Mouse (Mus musculus) lung, embryonic 15.5 days (tissue): ENCODE measurements around the gene Caly. TPM values are rescaled to one million over a fixed set of nuclear protein-coding genes. Genes with fewer than 3 reads are reported as not detected.

ENCODE experiments used
- ATAC-seq: fragments of 200-750 bp; cut with Nextera tagmentation; 2 replicates; pipeline ENCODE4 v1.8.0; 2017; ENCODE audit warnings: moderate number of reproducible peaks, borderline replicate concordance; ENCODE audit not compliant: low FRiP score, low TSS enrichment; ENCODE audit errors: extremely low read depth
- H3K27ac ChIP-seq: fragments of 300-500 bp; sonication (generic); 2 replicates; pipeline ENCODE4 v1.5.1; 2015; ENCODE audit warnings: moderate library complexity, mild to moderate bottlenecking, inconsistent platforms
- H3K27me3 ChIP-seq: fragments of 300-500 bp; sonication (generic); 2 replicates; pipeline ENCODE4 v1.6.1; 2015; ENCODE audit warnings: inconsistent platforms
- H3K36me3 ChIP-seq: fragments of 300-500 bp; sonication (generic); 2 replicates; pipeline ENCODE4 v1.6.1; 2015; ENCODE audit warnings: inconsistent platforms
- H3K4me1 ChIP-seq: fragments of 300-500 bp; sonication (generic); 2 replicates; pipeline ENCODE4 v1.6.1; 2015; ENCODE audit warnings: inconsistent platforms
- H3K4me2 ChIP-seq: fragments of 300-500 bp; sonication (generic); 2 replicates; pipeline ENCODE4 v1.6.1; 2015; ENCODE audit warnings: inconsistent platforms, mild to moderate bottlenecking, moderate library complexity
- H3K4me3 ChIP-seq: fragments of 300-500 bp; sonication (generic); 2 replicates; pipeline ENCODE4 v1.5.1; 2015; ENCODE audit warnings: mild to moderate bottlenecking, inconsistent platforms
- H3K9ac ChIP-seq: fragments of 300-500 bp; sonication (generic); 2 replicates; pipeline ENCODE4 v1.6.1; 2015; ENCODE audit warnings: inconsistent platforms
- H3K9me3 ChIP-seq: fragments of 300-500 bp; sonication (generic); 2 replicates; pipeline ENCODE4 v1.6.1; 2016; ENCODE audit warnings: inconsistent platforms
- WGBS: fragments of 180-500 bp; shearing (Covaris S2); methylation state at CpG from one replicate; pipeline ENCODE4 v1.1.7; 2015; 5-methylcytosine and 5-hydroxymethylcytosine counted together
- polyA plus RNA-seq: library from polyadenylated mRNA; unstranded; fragments of >200 nt; fragmentation: Nextera tagmentation; extraction: Ambion mirVana; gene quantifications from 2 replicates; pipeline ENCODE4 v1.2.1, GENCODE M21; 2015

The Caly gene
- polyA plus RNA-seq, 1 experiment from 2014 or later: 0.66 TPM

DNA sequence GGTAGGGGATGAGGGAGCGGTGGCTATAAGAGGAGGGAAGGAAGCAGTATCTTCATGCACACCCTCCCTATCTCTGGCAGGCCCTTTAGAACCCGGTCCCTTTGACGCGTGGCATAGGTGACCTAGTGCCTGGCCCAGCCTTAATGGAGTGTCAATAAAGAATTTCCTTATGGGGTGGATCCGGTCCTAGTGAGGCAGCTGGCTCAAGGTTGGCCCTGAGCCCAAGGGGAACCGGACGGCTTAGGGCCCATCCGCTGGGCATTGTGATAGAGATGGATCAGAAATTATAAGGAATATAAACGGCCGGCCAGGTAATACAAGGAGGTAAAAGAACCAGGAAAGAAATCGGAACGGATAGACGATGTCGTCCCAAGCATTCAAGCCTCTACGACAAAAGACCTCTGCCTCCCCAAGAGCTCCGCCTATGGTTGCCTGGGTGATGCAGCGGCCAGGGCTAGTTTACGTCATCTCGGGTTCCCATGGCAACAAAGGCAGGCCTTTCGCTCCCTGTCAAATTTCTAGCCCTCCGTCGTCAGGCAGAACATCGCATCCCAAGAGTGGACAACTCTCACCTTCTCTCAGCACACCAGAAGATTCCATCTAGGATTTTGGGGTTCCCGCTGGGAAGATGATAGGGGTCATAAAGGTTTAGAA, 1.7 kb downstream of the Caly start:
- 1% methylated on average over 24 of the region's 24 CpGs for WGBS
- H3K9me3 ChIP-seq: no peaks in the 10 kb centered on the region
- ATAC-seq: peak; percentile 75; the same call in 1 of the 2 replicates

DNA sequence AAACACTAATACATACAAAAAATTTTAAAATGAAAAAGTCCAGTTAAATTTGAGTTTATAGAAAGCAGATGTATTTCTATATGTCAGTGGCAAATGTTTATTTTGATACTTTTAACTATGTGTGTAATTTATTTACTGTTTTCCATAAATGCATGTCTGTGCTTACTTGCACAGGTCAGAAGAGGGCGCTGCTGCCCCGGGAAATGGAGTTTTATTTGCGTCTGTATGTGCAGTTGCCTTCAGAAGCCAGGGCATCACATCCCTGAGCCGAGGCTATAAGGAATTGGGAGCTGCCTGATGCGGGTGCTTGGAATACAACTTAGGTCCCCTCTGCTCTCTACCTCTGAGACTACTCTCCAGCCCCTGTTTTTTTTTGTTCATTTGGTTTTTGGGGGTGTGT, 3.6 kb downstream of the Caly start:
- ATAC-seq: no peak
- H3K4me1 ChIP-seq: no peaks in the 10 kb centered on the region
- H3K36me3 ChIP-seq: no peaks in the 10 kb centered on the region
- WGBS: 7% methylated on average over 5 of the region's 5 CpGs
- H3K27me3 ChIP-seq: peaks cover 42% of the 10 kb centered on the region
- H3K27ac ChIP-seq: no peak overlapping the region
- H3K4me2 ChIP-seq: no peak overlapping the region
- no peaks in the 10 kb centered on the region for H3K9me3 ChIP-seq
- no peak overlapping the region for H3K4me3 ChIP-seq
- H3K9ac ChIP-seq: no peak overlapping the region

More for the DNA sequence above, 1.7 kb downstream of the Caly start:
- Histone ChIP-seq H3K27me3 (peaks cover 42% of the 10 kb centered on the region), H3K4me2 (peak overlapping the region; percentile 38), H3K9ac (no peak overlapping the region), H3K36me3 (no peaks in the 10 kb centered on the region), H3K27ac (no peak overlapping the region), H3K4me1 (no peaks in the 10 kb centered on the region), H3K4me3 (peak overlapping the region; percentile 12)

DNA sequence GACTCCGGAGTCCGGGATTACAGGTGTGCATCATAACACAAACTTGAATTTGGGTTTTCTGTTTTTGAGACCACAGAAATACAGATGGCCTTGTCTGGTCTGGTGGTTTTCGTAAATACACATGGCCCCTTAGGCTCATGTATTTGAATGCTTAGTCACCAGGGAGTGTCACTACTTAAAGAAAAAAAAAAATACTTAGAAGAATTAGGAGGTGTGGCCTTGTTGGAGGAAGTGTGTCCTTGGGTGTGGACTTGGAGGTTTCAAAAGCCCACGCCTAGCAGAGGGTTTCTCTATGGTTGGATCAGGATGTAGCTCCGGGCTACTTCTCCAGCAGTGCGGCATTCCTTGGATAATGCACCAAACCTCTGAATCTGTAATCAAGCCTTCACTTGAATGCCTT, 4.7 kb downstream of the Caly start:
- Histone ChIP-seq H3K27ac (no peak overlapping the region), H3K4me3 (no peak overlapping the region), H3K27me3 (peaks cover 42% of the 10 kb centered on the region), H3K36me3 (no peaks in the 10 kb centered on the region), H3K9ac (no peak overlapping the region), H3K9me3 (no peaks in the 10 kb centered on the region), H3K4me2 (no peak overlapping the region), H3K4me1 (no peaks in the 10 kb centered on the region)
- ATAC-seq: no peak
- 70% methylated on average over 6 of the region's 6 CpGs for WGBS

DNA sequence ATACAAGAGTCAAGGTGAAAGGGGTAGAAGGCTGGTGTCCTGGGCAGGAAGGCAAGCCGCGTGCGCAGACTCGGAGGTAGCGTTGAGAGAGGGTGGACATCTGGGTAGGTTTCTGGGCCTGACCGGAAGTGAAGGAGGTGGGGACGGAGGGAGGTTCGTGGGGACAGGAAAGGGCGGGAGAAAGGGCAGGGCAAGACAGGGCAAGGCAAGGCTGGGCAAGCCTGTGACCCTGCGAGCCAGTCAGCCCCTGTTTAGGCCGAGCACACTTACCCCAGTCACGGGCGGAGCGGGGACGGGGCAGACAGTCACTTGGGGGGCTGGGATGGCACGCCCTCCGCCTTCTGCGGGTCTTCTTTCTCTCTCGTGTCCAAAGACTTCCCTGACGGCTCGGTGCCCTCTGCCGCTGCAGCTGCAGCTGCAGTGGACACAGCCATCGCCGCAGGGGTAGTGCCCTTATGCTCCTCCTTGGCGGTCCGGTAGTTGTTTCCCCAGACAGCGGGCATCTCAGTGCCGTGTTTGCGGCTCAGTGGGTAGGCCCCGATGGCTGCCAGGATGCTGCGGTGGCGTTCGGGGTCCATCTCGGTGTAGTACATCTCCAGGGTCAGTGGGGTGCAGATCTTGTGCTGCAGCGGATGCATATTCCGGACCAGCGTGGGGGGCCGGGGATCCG, 12.2 kb downstream of the Caly start:
- no peak overlapping the region for H3K27ac ChIP-seq
- peaks cover 21% of the 10 kb centered on the region for H3K27me3 ChIP-seq
- peak overlapping the region; percentile 32 for H3K4me3 ChIP-seq
- no peaks in the 10 kb centered on the region for H3K4me1 ChIP-seq
- peak; percentile 51; the same call in 1 of the 2 replicates for ATAC-seq
- H3K9ac ChIP-seq: 0 out of 2 replicates have a peak overlapping the region, but pooled peaks have one; percentile 10
- no peaks in the 10 kb centered on the region for H3K9me3 ChIP-seq
- peak overlapping the region; percentile 55 for H3K4me2 ChIP-seq
- no peaks in the 10 kb centered on the region for H3K36me3 ChIP-seq
- 26% methylated on average over 38 of the region's 39 CpGs for WGBS

DNA sequence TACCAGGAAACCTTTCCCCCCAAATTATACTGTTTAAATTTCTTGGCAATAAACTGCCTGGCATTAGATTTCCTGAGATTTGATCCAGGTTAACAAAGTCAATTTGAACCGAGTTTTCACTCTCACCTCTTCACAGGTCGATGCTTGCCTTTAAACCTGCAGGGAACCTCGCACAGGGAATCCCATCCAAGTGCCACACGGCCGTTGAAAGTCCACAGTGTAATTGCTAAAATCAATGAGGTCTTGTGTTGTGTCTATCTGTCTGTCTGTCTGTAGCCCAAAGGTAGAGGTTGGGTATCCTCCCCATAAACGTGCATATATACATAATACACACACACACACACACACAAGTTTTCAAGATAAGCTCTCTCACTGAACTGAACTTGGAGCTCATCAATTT, 15.0 kb downstream of the Caly start:
- peaks cover 44% of the 10 kb centered on the region for H3K27me3 ChIP-seq
- H3K4me3 ChIP-seq: no peak overlapping the region
- H3K4me1 ChIP-seq: no peaks in the 10 kb centered on the region
- H3K4me2 ChIP-seq: no peak overlapping the region
- ATAC-seq: no peak
- no peak overlapping the region for H3K9ac ChIP-seq
- H3K36me3 ChIP-seq: no peaks in the 10 kb centered on the region
- 62% methylated on average over 6 of the region's 6 CpGs for WGBS
- no peak overlapping the region for H3K27ac ChIP-seq
- no peaks in the 10 kb centered on the region for H3K9me3 ChIP-seq

DNA sequence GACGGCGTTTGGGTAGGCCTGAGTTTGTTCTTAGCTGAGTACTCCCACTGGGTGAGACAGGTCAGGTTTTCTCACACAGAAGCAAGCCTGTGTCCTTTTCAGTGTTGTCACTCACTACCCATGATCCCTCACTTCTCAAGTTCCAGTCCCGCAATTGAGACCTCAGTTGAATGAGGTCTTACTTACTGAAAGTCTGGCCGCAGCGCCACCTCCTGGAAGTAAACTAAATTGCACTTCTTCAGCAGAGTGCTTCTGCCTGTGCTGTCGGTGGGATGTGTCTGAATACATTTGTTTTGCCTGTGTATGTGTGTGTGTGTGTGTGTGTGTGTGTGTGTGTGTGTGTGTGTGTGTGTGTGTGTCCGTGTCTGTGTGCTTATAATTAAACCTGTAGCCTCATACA, 19.3 kb downstream of the Caly start:
- WGBS: 18% methylated on average over 7 of the region's 7 CpGs
- no peak overlapping the region for H3K9ac ChIP-seq

DNA sequence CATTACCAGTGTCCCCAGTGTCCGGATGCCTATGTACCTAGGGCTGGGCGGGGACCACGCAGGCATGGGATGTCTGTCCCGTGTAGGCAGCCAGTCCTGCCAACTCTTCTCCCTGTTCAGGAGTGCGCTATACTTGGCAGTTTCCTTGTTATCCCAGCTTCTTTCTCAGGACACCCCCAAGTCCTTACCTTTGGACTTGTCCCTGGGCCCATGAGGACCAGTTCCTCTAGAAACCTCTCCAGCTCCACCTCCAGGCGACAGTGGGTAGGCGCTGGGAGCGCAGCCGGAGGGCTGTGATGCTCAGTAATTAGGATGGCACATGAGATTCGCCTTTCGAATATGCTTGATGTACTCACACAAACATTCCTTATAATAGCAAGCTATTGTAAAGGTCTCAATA, 20.0 kb downstream of the Caly start:
- no peak overlapping the region for H3K9ac ChIP-seq
- peaks cover 12% of the 10 kb centered on the region for H3K4me1 ChIP-seq
- H3K36me3 ChIP-seq: no peaks in the 10 kb centered on the region
- no peak overlapping the region for H3K27ac ChIP-seq
- no peak overlapping the region for H3K4me3 ChIP-seq
- WGBS: 19% methylated on average over 11 of the region's 11 CpGs
- H3K9me3 ChIP-seq: no peaks in the 10 kb centered on the region
- H3K4me2 ChIP-seq: no peak overlapping the region
- ATAC-seq: no peak
- H3K27me3 ChIP-seq: peaks cover 86% of the 10 kb centered on the region

More for the DNA sequence above, 19.3 kb downstream of the Caly start:
- H3K9me3 ChIP-seq: no peaks in the 10 kb centered on the region
- no peak overlapping the region for H3K27ac ChIP-seq
- H3K4me3 ChIP-seq: no peak overlapping the region
- no peaks in the 10 kb centered on the region for H3K36me3 ChIP-seq
- H3K4me2 ChIP-seq: no peak overlapping the region
- ATAC-seq: no peak
- peaks cover 12% of the 10 kb centered on the region for H3K4me1 ChIP-seq
- peaks cover 78% of the 10 kb centered on the region for H3K27me3 ChIP-seq

DNA sequence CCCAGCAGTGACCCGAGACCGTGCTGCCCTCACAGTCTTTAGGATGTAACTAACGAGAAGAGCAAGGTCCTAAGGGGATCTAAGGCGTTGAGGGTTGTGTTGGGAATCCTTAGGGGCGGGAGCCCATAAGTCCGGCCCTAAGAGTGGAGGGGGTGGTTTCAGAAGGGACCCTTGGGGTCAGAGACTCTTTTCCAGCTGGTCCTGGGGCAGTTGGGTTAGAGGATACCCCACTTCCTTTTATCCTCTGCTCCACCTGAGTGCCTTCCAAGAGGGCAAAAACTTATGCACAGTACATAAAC, 20.6 kb downstream of the Caly start:
- no peak; the same call in 1 of the 2 replicates for ATAC-seq
- no peak overlapping the region for H3K27ac ChIP-seq
- no peaks in the 10 kb centered on the region for H3K36me3 ChIP-seq
- 4% methylated on average over 6 of the region's 6 CpGs for WGBS
- H3K9ac ChIP-seq: no peak overlapping the region
- H3K4me1 ChIP-seq: peaks cover 12% of the 10 kb centered on the region
- no peaks in the 10 kb centered on the region for H3K9me3 ChIP-seq
- H3K27me3 ChIP-seq: peaks cover 91% of the 10 kb centered on the region
- H3K4me2 ChIP-seq: peak overlapping the region; percentile 62
- H3K4me3 ChIP-seq: no peak overlapping the region

DNA sequence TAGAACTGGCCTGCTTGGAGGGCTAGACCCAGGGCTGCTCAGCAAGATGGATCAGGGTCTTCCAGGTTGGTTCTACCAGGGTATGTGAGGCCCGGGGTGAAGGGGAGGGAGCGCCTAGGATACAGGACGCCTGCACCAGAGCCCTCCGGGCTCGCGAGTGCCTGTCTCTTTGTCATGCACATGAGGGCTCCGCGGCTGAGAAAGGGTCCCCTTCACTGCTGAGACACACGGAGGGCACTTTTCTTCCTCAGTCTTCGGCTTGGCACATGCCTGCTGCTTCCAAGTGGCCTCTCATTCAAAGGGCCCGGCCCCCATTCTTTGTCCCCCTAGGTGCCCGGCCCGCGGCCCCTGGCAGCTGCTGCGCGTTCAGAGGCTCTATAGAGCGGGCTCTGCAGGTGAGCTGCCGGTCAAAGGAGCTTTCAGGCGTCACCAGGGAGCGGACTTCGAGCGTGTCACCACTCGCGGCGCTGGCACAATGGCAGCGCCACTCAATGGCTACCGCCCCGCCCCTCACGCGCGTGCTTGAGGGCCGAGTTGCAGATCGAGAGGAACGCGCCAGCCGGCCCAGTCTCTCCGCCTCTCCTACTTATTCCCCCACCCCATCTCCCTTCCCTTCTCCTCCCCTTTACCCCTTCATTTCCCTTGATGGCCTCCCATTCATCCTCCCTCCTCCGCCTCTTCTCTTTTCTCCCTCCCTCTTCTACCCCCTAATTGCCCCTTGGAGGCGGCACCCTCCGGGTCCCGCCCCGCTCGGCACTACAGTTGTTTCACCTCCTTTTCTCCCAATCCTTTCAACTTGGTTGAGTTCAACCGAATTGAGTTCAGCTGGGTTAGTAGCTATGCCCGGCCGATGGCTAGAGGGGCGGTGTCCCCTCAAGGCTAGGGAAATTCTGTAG, 21.2 kb downstream of the Caly start:
- under 1% methylated on average over 47 of the region's 47 CpGs for WGBS
- Histone ChIP-seq H3K9me3 (no peaks in the 10 kb centered on the region), H3K4me1 (peaks cover 12% of the 10 kb centered on the region), H3K36me3 (no peaks in the 10 kb centered on the region), H3K27ac (no peak overlapping the region), H3K9ac (no peak overlapping the region), H3K4me3 (peak overlapping the region; percentile 36), H3K4me2 (peak overlapping the region; percentile 62), H3K27me3 (peaks cover 97% of the 10 kb centered on the region)
- 0 out of 2 replicates have a peak, but pooled peaks have one; percentile 12 for ATAC-seq

DNA sequence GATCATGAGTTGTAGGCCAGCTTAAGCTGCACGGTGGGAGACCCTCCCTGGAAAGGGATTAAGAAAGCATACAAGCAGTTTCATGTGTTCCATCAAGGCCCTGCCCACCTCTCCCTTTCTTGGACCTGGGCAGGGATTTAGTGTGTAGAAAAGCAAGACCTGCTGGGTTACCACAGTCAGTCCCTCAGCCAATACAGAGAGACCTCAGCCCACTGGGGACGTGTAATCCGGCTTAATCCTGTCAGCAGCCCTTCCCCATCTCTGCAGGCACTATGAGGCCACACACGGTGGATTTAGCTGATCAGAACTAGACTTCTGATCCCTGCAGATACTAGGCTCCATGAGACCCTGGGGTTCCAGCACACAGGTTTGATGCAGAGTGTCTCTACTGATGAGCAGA, 22.7 kb downstream of the Caly start:
- 36% methylated on average over 4 of the region's 4 CpGs for WGBS
- Histone ChIP-seq H3K9me3 (no peaks in the 10 kb centered on the region), H3K4me1 (peaks cover 12% of the 10 kb centered on the region), H3K4me2 (no peak overlapping the region), H3K27ac (no peak overlapping the region), H3K36me3 (no peaks in the 10 kb centered on the region), H3K9ac (no peak overlapping the region), H3K4me3 (no peak overlapping the region), H3K27me3 (peaks cover 96% of the 10 kb centered on the region)
- ATAC-seq: no peak

DNA sequence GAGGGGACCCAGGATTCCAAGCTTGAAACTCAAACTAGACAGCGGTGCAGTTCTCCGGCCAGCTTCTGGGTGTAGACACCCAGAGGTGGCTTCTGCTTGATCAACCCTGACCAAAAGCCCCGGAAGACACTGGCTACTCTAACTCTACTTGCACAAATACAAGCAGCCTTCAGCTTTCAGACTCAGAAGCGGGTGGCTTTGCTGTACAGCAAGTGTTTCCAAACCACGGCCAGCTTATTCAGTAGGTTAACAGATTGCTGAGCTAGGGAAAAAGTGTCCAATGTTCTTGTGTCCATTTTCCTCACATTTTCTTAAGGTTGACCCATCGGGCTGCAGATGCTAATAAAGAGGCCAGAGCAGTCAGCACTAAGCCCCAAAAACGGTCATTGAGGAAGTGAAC, 23.8 kb downstream of the Caly start:
- peak overlapping the region; percentile 41 for H3K4me3 ChIP-seq

More for the DNA sequence above, 23.8 kb downstream of the Caly start:
- H3K9me3 ChIP-seq: no peaks in the 10 kb centered on the region
- 25% methylated on average over 7 of the region's 7 CpGs for WGBS
- 0 out of 2 replicates have a peak overlapping the region, but pooled peaks have one; percentile 4 for H3K9ac ChIP-seq
- H3K36me3 ChIP-seq: no peaks in the 10 kb centered on the region
- H3K27me3 ChIP-seq: peaks cover 92% of the 10 kb centered on the region
- peak overlapping the region; percentile 73 for H3K4me2 ChIP-seq
- no peak for ATAC-seq
- no peak overlapping the region for H3K27ac ChIP-seq
- H3K4me1 ChIP-seq: peaks cover 12% of the 10 kb centered on the region
